Mouse (Mus musculus) midbrain, embryonic 13.5 days (tissue): ENCODE data around the gene Soat2. TPM values are rescaled to one million over a fixed set of nuclear protein-coding genes. Genes with fewer than 3 reads are reported as not detected.

Experiments
- ATAC-seq: fragments of 200-750 bp; cut with Nextera tagmentation; 2 replicates; pipeline ENCODE4 v1.8.0; 2017; ENCODE audit warnings: mild to moderate bottlenecking, moderate TSS enrichment, moderate library complexity
- H3K27ac ChIP-seq: fragments of 300-500 bp; sonication (generic); 2 replicates; pipeline ENCODE4 v1.5.1; 2015; ENCODE audit warnings: inconsistent platforms, mild to moderate bottlenecking, moderate library complexity
- H3K27me3 ChIP-seq: fragments of 300-500 bp; sonication (generic); 2 replicates; pipeline ENCODE4 v1.6.1; 2015; ENCODE audit warnings: mild to moderate bottlenecking, inconsistent platforms
- H3K36me3 ChIP-seq: fragments of 300-500 bp; sonication (generic); 2 replicates; pipeline ENCODE4 v1.6.1; 2015; ENCODE audit warnings: mild to moderate bottlenecking, inconsistent platforms
- H3K4me1 ChIP-seq: fragments of 300-500 bp; sonication (generic); replicated peaks from 2 replicates; pipeline ENCODE4 v1.6.1; 2015; ENCODE audit warnings: inconsistent platforms
- H3K4me2 ChIP-seq: fragments of 300-500 bp; sonication (generic); replicated peaks from 2 replicates; pipeline ENCODE4 v1.6.1; 2015; ENCODE audit warnings: moderate library complexity, mild to moderate bottlenecking, inconsistent platforms
- H3K4me3 ChIP-seq: fragments of 300-500 bp; sonication (generic); replicated peaks from 2 replicates; pipeline ENCODE4 v1.5.1; 2015; ENCODE audit warnings: mild to moderate bottlenecking, inconsistent platforms
- H3K9ac ChIP-seq: fragments of 300-500 bp; sonication (generic); replicated peaks from 2 replicates; pipeline ENCODE4 v1.6.1; 2015; ENCODE audit warnings: mild to moderate bottlenecking, inconsistent platforms
- H3K9me3 ChIP-seq: fragments of 300-500 bp; sonication (generic); 2 replicates; pipeline ENCODE4 v1.6.1; 2016; ENCODE audit warnings: mild to moderate bottlenecking, inconsistent platforms
- WGBS: fragments of 180-500 bp; shearing (Covaris S2); methylation state at CpG from one replicate; pipeline ENCODE4 v1.1.7; 2015; 5-methylcytosine and 5-hydroxymethylcytosine counted together
- polyA plus RNA-seq: library from polyadenylated mRNA; unstranded; fragments of >200 nt; fragmentation: Nextera tagmentation; extraction: Ambion mirVana; gene quantifications from 2 replicates; pipeline ENCODE4 v1.2.1, GENCODE M21; 2015

The Soat2 gene
- polyA plus RNA-seq, 1 experiment from 2014 or later: not detected

DNA sequence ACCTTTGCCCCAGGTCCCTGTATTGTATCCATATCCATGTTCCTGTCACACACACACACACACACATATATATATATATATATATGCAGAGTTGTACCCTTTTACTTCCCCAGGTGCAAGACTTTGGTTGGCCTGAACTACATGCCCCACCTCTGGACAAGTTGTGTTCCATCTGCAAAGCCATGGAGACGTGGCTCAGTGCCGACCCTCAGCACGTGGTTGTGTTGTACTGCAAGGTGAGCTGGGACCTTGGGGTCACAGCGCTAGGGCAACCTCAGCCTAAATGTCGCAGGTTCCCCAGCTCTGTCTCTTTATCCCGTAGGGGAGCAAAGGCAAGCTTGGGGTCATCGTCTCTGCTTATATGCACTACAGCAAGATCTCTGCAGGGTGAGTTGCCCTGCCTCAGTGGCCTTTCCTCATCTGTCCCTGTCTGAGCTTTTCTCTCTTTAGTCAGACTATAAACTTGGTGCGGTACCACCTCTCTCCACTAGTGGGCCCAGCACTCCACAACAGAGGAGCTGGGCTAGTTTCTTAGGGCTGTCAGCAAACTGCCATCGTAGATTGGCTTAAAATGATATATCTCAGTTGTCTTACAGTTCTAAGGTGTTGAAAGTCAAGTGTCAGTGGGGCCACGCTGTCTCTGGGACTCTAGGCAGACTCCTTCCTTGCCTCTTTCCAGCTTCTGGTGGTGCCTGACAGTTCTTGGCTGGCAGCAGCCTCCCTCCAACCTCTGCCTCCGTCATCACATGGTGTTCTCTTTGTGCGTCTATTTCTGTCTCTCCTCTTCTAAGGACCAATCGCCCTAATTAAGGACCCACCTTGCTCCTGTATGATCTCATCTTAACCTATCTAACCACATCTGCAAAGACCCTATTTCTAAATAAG lies 42.4 kb upstream of the Soat2 start:
- WGBS: 33% methylated on average over 13 of the region's 13 CpGs
- Histone ChIP-seq H3K9me3 (no peaks in the 10 kb centered on the region), H3K4me2 (no peak overlapping the region), H3K9ac (no peak overlapping the region), H3K4me1 (peaks cover 36% of the 10 kb centered on the region), H3K27me3 (peaks cover 49% of the 10 kb centered on the region), H3K27ac (no peak overlapping the region), H3K36me3 (no peaks in the 10 kb centered on the region), H3K4me3 (no peak overlapping the region)
- 0 out of 2 replicates have a peak, but pooled peaks have one; percentile 15 for ATAC-seq

DNA sequence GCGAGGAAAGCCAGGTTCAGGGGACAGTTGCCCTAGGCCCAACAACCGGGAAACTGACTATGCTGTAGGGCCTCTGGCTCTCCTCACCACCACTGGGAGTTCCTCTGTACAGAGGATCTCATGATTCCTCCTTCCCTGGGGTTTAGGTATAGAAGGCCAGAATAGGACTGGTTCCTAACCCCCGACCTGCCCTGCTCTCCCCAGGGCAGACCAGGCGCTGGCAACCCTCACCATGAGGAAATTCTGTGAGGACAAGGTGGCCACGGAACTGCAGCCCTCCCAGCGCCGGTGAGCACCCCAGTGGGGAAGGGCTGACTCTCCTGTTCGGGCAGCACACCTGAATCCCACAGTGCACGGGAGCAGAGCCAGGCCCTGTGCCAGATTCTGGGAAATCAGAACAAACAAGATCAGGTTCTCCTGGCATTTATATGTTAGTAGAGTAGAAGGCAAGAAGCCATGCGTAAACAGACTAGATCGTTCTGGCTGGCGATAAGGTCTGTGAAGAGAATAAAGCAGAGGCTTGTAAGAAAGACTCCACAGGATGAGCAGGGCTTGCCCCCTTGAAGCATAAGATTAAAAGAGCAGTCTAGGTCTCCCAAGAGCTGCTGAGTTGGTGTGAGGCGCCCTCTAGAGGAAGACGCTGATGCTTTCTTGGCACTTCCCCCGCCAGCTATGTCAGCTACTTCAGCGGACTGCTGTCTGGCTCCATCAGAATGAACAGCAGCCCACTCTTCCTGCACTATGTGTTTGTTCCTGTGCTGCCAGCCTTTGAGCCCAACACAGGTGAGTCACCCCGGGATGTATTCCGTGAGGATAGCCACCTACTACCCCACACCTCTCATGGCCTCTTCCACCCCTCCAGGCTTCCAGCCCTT lies 41.4 kb upstream of the Soat2 start:
- H3K9ac ChIP-seq: no peak overlapping the region
- H3K9me3 ChIP-seq: no peaks in the 10 kb centered on the region
- peak; percentile 8; the same call in 1 of the 2 replicates for ATAC-seq
- no peaks in the 10 kb centered on the region for H3K36me3 ChIP-seq
- H3K4me2 ChIP-seq: no peak overlapping the region
- no peak overlapping the region for H3K27ac ChIP-seq
- peaks cover 45% of the 10 kb centered on the region for H3K27me3 ChIP-seq
- peaks cover 27% of the 10 kb centered on the region for H3K4me1 ChIP-seq
- no peak overlapping the region for H3K4me3 ChIP-seq
- 47% methylated on average over 18 of the region's 18 CpGs for WGBS

DNA sequence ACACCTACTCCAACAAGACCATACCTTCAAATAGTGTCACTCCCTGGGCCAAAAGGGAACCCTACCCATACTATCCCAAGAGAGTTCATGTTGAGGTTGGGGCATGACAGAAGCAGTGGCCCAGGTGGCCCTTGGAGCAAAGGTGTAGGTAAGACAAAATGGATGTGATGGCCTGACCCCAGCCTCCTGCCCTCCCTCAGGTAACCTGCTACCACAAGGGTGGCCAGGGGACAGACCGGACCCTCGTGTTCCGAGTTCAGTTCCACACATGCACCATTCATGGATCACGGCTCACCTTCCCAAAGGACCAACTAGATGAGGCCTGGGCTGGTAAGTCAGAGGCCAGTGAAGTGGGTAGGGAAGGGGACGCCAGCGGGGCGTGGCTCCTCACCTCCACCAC lies 40.1 kb upstream of the Soat2 start:
- no peak overlapping the region for H3K4me2 ChIP-seq
- ATAC-seq: no peak
- no peak overlapping the region for H3K27ac ChIP-seq
- 90% methylated on average over 7 of the region's 7 CpGs for WGBS
- peaks cover 26% of the 10 kb centered on the region for H3K4me1 ChIP-seq
- H3K9ac ChIP-seq: no peak overlapping the region
- H3K36me3 ChIP-seq: 0 out of 2 replicates have a peak, but pooled peaks cover under 1% of the 10 kb centered on the region
- H3K4me3 ChIP-seq: no peak overlapping the region
- peaks cover 33% of the 10 kb centered on the region for H3K27me3 ChIP-seq
- no peaks in the 10 kb centered on the region for H3K9me3 ChIP-seq

DNA sequence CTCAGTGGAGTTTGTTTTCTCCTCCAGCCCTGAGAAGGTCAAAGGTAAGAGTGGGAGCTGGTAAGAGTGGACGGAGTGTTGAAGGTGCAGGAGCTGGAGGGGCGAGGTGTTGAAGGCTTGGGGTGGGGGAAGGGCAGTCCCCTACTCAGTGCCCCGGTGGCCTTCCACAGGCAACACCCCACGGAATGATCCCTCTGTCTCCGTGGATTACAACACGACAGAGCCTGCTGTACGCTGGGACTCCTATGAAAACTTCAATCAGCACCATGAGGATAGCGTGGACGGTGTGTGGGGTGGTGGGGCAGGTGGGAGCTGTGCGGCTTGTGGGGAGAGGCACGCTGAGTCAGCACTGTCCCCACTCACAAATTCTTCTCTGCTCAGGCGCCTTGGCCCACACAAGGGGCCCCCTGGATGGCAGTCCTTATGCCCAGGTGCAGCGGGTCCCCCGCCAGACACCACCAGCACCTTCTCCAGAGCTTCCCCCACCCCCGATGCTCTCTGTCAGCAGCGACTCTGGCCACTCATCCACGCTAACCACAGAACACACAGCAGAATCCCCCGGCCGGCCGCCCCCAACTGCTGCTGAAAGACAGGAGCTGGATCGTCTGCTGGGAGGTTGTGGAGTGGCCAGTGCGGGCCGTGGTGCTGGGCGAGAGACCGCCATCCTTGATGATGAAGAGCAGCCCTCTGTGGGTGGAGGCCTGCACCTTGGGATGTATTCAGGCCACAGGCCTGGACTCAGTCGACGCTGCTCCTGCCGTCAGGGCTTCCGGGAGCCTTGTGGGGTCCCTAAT lies 39.4 kb upstream of the Soat2 start:
- Histone ChIP-seq H3K4me2 (no peak overlapping the region), H3K4me3 (no peak overlapping the region), H3K27me3 (peaks cover 27% of the 10 kb centered on the region), H3K36me3 (peaks cover 6% of the 10 kb centered on the region), H3K27ac (no peak overlapping the region), H3K9me3 (no peaks in the 10 kb centered on the region), H3K9ac (no peak overlapping the region), H3K4me1 (peaks cover 22% of the 10 kb centered on the region)
- WGBS: 73% methylated on average over 29 of the region's 29 CpGs
- ATAC-seq: no peak

DNA sequence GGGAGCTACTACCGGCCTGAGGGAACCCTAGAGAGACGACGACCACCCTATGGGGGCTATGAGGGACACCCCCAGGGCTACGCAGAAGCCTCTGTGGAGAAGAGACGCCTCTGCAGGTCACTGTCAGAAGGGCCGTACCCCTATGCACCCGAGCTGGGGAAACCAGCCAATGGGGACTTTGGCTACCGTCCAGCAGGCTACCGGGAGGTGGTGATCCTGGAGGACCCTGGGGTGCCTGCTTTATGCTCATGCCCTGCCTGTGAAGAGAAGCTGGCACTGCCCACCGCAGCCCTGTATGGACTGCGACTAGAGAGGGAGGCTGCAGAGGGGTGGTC lies 38.9 kb upstream of the Soat2 start:
- Histone ChIP-seq H3K36me3 (peaks cover 12% of the 10 kb centered on the region), H3K9me3 (no peaks in the 10 kb centered on the region), H3K4me3 (no peak overlapping the region), H3K27ac (no peak overlapping the region), H3K27me3 (peaks cover 21% of the 10 kb centered on the region), H3K4me2 (no peak overlapping the region), H3K9ac (no peak overlapping the region), H3K4me1 (peaks cover 18% of the 10 kb centered on the region)
- no peak for ATAC-seq
- WGBS: 77% methylated on average over 11 of the region's 11 CpGs

DNA sequence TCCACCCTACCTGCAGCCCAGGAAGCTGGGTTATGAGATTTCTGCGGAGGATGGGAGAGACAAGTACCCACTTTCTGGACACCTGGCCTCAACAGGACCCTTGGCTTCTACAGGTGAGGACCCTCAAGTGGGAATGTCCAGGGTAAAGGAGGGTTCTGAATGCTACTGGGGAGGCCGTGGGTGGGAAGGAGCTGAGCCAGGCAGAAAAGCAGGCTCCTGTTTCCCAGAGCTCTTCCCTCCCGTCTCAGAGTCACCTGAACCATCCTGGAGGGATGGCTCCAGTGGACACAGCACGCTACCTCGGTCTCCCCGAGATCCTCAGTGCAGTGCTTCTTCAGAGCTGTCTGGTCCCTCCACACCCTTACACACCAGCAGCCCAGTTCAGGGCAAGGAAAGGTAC lies 38.1 kb upstream of the Soat2 start:
- H3K4me2 ChIP-seq: no peak overlapping the region
- 88% methylated on average over 6 of the region's 6 CpGs for WGBS
- H3K9ac ChIP-seq: no peak overlapping the region

DNA sequence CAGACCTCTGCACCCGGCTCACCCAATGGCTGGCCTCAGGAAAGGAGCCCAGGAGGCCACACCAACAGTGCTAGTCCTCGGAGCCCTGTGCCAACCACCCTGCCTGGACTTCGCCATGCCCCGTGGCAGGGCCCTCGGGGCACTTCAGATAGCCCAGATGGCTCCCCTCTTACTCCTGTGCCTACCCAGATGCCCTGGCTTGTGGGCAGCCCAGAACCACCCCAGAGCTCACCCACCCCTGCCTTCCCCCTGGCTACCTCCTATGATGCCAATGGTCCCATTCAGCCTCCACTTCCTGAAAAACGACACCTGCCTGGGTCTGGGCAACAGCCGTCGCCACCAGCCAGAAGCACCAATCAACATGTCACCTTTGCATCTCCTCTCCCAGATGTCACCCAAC lies 37.5 kb upstream of the Soat2 start:
- Histone ChIP-seq H3K4me2 (no peak overlapping the region), H3K27me3 (peaks cover 7% of the 10 kb centered on the region), H3K4me3 (no peak overlapping the region), H3K4me1 (peaks cover 13% of the 10 kb centered on the region; the same call in 1 of the 2 replicates), H3K9me3 (no peaks in the 10 kb centered on the region), H3K36me3 (peaks cover 26% of the 10 kb centered on the region), H3K9ac (no peak overlapping the region), H3K27ac (no peak overlapping the region)
- ATAC-seq: no peak
- WGBS: 86% methylated on average over 8 of the region's 8 CpGs

More for the DNA sequence above, 38.1 kb upstream of the Soat2 start:
- Histone ChIP-seq H3K36me3 (peaks cover 19% of the 10 kb centered on the region), H3K4me1 (peaks cover 11% of the 10 kb centered on the region), H3K27ac (no peak overlapping the region), H3K27me3 (peaks cover 14% of the 10 kb centered on the region), H3K4me3 (no peak overlapping the region), H3K9me3 (no peaks in the 10 kb centered on the region)
- ATAC-seq: no peak

DNA sequence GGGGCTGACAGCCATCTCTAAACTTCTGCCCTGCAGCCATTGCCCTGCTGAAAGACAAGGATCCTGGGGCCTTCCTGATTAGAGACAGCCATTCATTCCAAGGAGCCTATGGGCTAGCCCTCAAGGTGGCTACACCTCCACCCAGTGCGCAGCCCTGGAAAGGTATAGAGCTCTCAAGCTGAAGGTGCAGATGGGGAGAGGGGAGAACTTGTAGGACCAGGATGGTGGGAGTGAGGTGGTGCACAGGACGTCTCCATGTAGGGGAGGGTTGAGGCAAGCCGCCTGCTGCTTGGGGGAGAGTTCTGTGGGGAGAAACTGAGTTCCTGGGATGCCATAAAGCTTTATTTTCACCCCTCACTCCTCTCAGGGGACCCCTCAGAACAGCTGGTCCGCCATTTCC lies 36.7 kb upstream of the Soat2 start:
- 84% methylated on average over 4 of the region's 4 CpGs for WGBS
- no peak for ATAC-seq

DNA sequence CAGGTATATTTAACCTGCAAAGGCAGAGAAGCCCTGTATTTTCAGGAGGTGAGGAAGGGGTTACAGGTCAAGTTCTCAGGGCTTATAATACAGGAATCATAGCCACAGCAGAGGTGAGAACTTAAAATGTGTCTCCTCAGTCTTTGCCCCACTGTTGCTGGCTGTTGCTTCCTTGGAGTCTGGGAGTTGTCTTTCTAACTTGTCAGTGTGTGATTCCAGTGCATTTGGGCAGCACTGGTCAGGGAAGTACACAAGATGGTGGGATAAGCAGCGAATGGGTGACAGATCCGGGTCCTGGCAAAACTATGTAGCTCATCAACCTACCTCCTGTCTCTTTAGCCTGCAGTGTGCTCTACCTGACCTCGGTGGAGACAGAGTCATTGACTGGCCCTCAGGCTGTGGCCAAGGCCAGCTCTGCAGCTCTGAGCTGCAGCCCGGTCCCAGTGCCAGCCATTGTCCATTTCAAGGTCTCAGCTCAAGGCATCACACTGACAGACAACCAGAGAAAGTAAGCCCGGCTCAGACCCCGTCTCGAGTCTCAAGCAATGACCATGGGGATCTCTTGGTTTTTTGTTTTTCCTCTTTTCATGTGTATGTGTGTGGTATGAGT lies 35.6 kb upstream of the Soat2 start:
- H3K27me3 ChIP-seq: no peaks in the 10 kb centered on the region
- 90% methylated on average over 7 of the region's 7 CpGs for WGBS
- no peak overlapping the region for H3K9ac ChIP-seq
- H3K36me3 ChIP-seq: peaks cover 45% of the 10 kb centered on the region
- H3K4me3 ChIP-seq: no peak overlapping the region
- no peak overlapping the region for H3K27ac ChIP-seq
- H3K4me1 ChIP-seq: peaks cover 9% of the 10 kb centered on the region; the same call in 1 of the 2 replicates
- H3K9me3 ChIP-seq: no peaks in the 10 kb centered on the region
- no peak for ATAC-seq
- no peak overlapping the region for H3K4me2 ChIP-seq

More for the DNA sequence above, 36.7 kb upstream of the Soat2 start:
- no peaks in the 10 kb centered on the region for H3K9me3 ChIP-seq
- H3K4me1 ChIP-seq: peaks cover 13% of the 10 kb centered on the region; the same call in 1 of the 2 replicates
- H3K27ac ChIP-seq: no peak overlapping the region
- no peak overlapping the region for H3K4me3 ChIP-seq
- H3K9ac ChIP-seq: no peak overlapping the region
- H3K27me3 ChIP-seq: 0 out of 2 replicates have a peak, but pooled peaks cover 2% of the 10 kb centered on the region
- peaks cover 34% of the 10 kb centered on the region for H3K36me3 ChIP-seq
- no peak overlapping the region for H3K4me2 ChIP-seq

DNA sequence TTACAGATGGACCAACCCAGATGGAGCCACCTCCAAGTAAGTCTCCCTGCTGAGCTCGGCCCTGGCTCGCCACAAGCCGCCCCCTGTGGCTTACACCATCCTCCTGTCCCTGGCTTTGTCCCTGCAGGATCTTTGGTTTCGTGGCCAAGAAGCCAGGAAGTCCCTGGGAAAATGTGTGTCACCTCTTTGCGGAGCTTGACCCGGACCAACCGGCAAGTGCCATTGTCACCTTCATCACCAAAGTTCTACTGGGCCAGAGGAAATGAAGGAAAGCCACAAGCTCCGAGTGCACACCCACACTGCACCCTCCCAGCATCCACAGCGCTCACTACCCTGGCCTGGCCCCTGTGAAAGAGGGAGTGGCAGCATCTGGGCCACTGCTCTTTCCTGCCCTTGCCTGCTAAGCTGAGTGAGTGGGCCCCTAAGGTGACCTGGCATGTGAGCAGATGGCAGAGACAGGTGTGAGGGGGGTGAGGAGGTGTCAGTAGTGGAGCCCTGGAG lies 34.5 kb upstream of the Soat2 start:
- no peak for ATAC-seq
- Histone ChIP-seq H3K4me1 (peaks cover 9% of the 10 kb centered on the region; the same call in 1 of the 2 replicates), H3K4me2 (no peak overlapping the region), H3K4me3 (no peak overlapping the region), H3K27me3 (no peaks in the 10 kb centered on the region), H3K9me3 (no peaks in the 10 kb centered on the region), H3K9ac (no peak overlapping the region), H3K27ac (no peak overlapping the region), H3K36me3 (peaks cover 55% of the 10 kb centered on the region)
- WGBS: 67% methylated on average over 9 of the region's 9 CpGs
